Mouse (Mus musculus): ENCODE results near the gene Ptprn2. TPM values are rescaled to one million over a fixed set of nuclear protein-coding genes. Genes with fewer than 3 reads are reported as not detected.
A peak's percentile ranks its signal among the peaks of the same experiment; 100 is the strongest.

The Ptprn2 gene
- total RNA-seq, 4 experiments from 2014 or later: 314 to 341 (median 329) TPM

DNA sequence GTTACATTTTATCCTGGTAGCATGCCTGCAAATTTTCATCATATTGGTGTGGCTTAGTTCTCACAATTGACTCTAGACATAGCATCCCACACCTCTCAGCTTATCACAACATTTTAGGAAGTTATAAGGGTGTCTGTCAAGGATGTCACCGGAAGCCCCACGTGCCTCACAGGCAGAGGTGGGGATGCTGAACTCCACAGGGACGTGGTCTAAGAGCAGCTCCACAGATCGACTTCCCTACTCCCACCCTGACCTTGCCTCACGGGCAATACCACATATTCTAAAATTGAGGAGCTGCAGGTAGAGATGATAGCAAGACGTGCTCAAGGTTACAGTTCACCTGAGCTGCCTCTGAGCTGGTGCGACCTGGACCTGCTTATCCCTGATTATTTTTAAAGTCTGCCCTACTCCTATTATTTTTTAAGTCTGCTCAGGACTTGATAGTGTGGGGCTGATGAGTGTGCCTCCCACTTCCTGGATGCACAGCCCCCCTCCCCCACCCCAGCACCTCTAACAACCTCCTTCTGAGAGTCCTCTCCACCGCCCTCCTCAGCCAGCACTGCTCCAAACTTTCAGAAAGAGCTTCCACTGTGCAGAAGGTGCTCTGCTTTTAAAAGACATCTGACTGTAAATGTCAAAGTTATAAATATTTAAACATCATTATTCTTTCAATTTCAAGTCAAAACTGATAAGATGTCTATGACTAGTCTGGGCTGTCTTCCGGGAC lies 672.3 kb downstream of the Ptprn2 start:
- no peak for DNase-seq (ENCODE audit: low spot score in 2 of 2)

DNA sequence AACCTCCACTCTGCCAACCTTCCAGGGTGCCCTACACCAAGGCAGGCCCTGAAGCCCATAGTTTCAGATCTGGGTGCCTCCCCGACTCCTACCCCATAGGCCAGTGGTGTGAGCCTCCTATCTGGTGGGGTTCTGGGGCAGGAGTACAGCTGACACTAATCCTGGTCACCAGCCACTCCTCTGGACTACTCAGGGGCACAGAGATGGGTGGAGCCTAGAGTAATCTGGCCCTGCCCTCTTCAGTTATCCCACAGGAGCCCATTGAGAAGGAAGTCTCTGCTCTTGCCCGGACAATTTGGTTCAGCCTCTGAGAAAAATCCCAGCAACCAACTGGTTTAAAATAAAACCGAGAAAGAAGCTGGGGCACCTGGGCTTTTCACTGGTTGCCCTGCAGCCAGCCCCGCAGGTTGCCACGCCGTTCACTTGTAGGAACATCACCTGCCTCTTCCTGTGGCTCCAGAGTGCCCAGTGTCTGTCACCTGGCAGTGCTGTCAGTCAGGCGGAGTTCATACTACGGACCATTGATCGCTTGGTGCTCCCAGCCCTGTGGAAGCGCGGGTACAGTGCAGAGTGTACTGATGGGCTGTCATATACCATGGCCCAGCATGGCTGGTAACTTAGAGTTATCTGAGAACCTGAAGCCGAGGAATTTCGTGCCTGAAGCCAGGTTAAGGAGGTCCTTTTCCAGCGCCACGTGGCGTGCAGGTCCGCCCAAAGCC lies 673.6 kb downstream of the Ptprn2 start:
- no peak for DNase-seq (ENCODE audit: low spot score in 2 of 2)

DNA sequence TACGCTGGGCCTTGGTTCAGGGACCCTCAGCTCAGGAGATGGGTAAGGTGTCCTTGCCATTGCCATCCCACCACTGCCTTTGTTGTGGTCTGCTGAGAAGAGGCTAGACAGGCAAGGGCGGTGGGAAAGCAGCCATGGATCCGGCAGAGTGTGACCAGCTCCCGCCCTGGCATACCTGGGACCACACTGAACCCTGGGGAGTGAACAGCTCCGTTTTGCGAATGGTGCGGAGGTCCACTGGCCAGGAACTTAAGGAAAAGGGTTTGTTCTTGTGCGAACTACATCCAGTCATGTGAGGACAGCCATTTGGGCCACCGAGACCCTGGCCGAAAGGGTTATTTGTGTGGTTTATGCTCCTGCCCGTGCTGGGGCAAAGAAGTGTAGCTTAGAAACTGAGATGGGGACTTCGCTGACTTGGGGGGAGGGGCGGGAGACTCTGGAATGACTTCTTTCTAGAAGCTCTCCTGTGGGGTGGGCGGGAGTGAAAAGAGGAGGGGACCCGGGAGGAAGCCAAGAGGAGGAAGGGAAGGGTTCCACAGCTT lies 674.2 kb downstream of the Ptprn2 start:
- no peak for DNase-seq (ENCODE audit: low spot score in 2 of 2)

DNA sequence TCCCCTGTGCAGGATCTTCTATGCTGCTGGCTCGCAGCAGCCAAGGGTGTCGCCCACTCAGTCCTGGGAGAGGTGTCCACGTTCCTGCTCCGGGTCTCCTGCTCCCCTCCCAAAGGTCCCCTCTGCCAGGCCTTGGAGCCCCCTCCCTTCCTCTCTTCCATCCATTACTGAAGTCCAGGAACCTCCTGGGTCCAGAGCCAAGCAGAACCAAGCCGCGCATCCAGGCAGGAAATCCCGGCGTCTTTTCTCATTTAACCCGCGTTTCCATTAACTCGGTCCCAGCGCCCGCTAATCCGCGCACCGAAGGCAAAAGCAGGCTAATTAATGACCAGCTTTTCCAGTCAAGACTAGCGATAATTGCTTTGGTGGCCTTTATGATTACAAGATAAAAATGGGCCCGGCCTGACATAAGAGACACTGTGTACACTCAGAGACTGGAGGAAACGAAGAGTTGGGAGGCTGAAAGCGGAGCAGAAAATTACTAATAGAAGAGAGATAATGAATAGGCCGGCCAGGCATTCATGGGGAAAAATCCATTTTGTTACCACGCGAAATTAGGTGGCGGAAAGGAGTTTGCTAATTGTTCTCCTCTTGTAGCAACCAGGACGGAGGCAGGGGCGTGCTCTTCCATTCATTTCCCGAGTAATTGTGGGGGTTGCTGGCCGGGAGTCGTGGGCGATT lies 674.8 kb downstream of the Ptprn2 start:
- DNase-seq (ENCODE audit: low spot score in 2 of 2): no peak

DNA sequence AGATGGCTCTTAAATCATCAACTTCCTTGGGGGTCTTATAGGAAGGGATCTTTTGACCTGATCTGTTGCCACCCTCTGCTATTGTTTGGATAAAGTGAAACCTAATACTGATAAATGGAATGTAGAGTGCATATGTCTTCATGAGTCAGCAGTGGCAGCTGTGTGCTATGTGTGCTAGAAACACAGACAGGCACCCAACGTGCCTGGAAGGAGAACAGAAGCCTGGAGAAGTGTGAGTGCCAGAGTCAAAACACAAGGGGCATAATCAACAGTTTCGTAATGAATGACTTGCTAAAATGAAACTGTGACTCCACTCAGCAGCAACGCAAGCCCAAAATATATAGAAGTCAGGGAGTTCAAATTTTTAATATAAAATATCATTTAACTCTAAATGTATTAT lies 676.7 kb downstream of the Ptprn2 start:
- no peak for DNase-seq (ENCODE audit: low spot score in 2 of 2)

DNA sequence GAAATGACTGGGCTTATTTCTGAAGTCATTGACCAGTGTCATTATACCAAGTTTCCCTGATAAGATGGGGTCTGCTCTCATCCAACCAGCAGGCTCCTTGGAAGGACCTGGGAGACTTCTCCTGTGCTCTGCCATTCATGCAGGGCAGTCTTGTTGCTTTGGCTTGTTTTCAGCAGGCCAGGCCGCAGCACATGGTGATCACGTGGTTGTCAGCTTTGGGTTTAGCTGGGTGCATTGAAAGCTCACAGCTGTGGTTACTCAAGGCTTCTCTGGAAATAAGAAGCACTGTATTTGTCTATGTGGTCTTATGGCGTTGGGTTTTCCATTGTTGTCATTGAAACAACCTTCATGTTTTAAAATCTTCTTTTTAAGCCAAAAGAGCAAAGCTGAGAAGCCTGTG lies 678.3 kb downstream of the Ptprn2 start:
- no peak for DNase-seq (ENCODE audit: low spot score in 2 of 2)

DNA sequence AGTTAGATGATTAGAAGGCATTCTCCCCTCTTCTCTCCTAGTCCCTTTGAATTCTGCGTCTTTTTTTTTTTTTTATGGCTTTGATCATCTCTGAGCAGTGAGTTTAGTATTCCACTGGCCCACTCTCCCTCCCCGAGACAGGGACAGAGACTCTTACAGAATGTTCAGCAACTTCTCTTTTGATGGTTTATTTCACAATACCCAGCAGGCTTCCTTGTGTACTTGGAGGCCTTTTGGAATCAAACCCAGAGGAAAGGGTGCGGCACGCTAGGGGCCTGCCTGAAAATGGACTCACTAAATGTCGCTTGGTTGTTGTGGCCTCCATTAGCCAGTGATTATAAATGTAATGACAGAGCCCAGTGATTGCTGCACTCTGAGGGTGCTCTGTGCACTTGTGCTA lies 680.7 kb downstream of the Ptprn2 start:
- no peak for DNase-seq (ENCODE audit: low spot score in 2 of 2)

DNA sequence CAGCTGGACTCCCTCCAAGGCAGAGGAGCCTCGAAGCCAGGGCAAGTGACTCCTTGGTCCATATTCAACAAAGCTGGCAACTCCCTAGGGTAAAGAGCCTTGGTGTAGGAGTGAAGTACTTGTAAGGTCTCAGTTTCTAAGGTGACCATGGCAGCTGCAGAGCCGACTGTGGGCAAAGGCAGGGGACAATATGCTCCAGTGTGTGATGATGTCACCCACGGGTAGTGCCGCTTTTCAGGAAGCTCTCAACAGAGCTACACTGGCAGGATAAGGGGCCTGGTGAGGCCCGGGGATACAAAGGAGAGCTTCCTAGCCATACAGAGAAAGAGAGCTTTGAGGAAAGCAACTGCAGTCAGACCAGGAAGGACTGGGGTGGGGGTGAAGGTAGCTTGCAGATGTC lies 684.1 kb downstream of the Ptprn2 start:
- no peak for DNase-seq (ENCODE audit: low spot score in 2 of 2)

DNA sequence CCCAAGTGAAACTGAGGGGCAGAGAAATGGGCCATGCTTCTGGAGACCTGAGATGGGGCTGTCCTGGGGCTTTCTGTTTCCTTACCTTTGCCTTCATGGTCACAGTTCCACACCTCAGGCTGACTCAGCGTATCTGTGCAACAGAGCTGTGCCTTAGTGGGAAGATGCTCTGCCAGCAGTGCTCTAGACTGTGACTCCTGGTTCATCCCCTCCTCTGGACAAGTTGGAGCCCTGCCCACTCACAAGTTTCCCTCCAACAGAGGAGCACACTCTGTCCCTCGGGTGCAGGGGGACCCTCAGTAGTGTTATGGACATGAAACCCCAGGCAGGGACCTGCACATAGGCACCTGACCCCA lies 687.0 kb downstream of the Ptprn2 start:
- DNase-seq (ENCODE audit: low spot score in 2 of 2): no peak

DNA sequence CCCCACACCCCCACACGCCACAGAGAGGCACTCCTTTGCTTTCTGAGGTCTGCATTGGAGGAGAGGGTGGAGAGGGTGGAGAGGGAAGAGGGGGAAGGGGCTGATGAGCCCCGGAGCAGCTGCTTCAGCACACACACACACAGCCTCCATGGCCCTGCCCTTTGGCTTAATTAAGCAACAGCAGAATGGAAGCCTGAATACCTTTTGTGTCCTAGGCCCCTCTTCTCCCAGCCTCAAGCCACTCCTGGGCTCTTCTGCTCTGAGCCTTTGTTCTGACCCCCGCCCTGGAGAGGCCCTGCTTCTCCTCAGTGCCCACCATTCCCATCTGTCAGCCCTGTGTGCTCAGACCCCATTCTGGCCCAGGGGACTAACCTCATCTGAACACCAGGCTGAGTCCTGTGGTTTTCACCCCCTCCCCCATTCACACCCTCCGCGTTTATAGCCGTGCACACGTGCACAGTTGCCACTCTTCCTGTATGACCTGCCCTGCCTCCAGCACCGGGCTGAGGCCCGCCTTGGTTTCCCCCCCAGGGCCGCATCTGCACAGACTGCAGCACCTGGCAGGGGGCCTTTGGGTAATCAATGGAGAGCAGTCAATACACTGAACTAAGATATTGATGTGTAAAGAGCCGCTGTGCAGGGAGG lies 687.5 kb downstream of the Ptprn2 start:
- DNase-seq (ENCODE audit: low spot score in 2 of 2): no peak

DNA sequence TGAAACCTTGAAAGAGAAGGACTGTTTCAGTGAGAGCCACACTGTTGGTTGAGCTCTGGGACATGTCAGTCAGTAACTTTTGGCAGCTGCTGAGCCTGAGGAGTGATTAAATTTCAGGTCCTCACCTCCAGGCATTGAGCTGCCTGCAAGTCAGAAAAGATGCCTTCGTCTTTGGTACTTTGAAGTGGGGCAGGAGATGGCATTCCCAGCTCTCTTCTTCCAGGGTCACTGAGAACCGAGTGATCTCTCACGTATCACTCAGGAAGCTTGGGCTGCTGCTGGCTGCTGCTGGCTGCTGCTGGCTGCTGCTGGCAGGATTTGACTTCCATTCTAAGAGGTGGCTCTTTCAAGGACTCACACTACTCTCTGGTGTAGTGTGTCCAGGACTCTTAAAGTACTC lies 688.7 kb downstream of the Ptprn2 start:
- DNase-seq (ENCODE audit: low spot score in 2 of 2): no peak

DNA sequence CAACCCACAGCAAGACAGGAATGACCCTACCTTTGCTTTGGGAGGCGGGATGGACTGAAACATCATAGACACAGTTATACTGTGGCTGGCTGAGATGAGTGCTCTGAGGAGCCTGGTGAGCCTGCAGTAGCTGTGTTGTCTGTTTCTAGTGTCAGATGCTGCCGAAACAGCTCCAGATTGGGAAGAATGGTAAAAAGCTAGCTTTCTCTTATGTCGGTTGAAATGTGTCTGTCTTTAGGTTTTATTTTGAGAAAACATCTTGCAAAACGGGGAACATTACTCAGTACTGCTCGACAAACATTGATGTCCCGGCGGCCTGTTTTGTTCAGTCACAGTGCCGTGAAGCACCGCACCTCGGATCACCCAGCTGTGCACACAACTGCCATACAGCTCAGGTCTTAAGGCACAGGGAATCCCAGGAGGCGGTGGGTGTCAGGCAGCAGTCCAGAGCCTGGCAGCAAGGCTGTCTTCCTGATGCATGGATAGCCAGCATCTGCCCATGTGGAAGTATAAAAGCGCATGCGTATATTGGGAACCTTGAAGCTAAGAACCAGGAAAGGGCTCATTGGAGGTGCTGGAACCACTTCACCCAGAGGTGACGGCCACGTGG lies 689.7 kb downstream of the Ptprn2 start:
- no peak for DNase-seq (ENCODE audit: low spot score in 2 of 2)

DNA sequence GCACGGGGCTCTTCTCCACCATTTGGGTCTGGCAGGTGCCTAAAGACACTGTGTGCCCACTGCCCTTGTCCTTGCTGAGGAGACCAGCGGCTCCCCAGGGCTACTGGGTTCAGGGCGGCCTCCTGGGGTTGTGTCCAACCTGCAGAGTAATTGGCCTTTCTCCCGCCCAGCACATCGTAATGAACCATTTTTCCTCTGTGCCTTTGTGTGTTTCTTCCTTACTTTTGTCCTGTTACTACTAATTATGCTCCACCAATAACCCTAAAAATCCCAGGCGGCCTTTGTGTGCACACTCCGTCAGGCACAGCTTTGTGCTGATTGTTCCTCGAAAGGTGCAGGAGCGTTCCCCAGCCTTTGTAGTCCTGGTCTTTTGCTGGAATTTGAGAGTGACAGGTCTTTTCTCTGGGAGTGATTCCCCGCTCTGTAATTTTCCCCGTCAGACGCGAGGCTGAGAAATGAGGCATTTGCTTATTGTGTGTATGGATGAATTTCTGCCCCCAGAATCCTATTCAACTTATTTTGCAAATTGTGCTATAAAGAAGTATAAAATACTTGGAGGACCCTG lies 690.8 kb downstream of the Ptprn2 start:
- DNase-seq (ENCODE audit: low spot score in 2 of 2): no peak

DNA sequence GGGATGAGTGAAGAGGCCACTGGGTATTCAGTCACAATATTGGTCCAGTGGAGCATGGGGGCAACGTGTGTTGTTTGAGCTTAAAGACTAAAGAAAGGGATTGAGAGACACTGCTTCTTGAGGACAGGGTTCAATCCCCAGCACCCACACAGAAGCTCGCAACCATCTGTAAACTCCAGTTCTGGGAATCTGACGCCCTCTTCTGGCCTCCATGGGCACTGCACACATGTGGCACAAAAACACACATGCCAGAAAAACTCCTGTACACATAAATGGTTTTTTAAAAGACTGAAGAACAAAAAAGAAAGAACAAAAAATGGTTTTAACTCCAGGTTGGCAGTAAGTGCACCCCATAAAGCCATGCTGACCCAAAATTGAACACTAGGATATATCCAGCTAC lies 701.6 kb downstream of the Ptprn2 start:
- DNase-seq (ENCODE audit: low spot score in 2 of 2): no peak

DNA sequence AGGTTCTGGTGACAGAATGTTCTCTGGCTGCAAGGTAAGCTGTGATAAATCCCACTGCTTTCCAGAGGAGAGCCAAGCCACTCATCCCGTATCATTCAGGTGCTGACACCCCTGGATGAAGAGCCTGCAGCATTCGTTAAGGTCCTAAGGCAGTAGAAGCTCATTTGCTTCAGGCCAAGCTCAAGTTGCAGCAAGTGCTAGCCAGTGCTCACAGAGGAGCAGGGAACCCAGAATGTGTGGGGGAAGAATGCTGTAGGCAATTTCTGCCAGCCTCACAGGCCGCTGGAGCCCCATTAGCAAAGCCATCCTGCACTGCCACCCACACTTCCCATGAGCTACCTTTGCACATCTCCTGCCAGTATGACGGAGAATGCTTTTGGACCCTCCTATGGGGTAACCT lies 706.5 kb downstream of the Ptprn2 start:
- DNase-seq (ENCODE audit: low spot score in 2 of 2): no peak

DNA sequence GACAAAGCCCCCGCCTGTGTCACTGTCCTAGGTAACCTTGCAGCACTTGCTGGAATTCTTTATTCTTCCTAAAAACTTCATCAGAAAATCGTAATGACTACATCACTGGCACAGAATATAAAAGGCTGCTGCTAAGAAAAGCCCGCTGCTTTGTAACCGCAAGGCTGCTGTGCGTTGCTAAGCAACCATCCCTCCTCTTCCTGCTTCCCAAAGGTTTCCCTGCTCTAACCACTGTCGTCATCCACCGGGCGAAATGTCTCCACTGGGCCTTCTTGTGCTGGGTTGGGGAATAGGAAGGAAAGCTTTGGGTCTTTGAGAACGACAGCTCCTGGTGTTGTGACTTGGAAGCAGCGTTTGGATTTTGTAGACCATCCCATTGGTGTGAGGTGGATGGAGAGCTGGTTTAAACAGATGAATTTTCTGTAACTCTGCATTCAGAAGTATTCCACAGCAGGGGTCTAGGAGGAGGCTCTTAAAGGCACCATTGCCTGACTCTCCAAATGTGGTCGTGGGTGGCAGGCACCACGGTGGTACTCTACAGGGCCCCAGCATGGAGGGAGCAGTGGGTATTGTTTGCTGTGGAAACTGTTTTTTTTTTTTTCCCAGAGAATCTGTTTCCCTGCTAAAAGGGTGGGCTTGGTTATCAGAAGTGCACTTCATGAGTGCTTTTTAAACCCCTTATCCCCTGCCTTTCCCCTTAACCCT lies 711.4 kb downstream of the Ptprn2 start:
- peak; percentile 52 to 86 for DNase-seq (ENCODE audit: low spot score in 2 of 2)

DNA sequence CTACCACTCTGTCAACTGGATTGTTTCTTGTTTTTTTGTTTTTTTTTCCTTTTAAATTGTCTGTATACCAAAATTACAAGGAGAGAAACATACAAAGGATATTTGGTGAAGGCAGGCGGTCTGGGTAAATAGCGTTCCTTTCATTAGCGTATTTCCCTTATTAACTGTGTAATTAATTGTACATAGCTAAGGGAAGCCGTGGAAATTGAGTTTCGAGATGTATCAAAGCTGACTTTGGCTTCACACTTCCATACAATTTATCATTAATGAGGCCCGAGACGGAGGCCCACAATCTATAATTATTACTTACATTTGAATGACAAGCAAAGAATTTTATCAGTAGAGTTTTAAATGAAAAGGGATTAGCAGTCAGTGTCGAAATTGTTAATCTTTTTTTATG lies 712.6 kb downstream of the Ptprn2 start:
- DNase-seq (ENCODE audit: low spot score in 2 of 2): no peak

DNA sequence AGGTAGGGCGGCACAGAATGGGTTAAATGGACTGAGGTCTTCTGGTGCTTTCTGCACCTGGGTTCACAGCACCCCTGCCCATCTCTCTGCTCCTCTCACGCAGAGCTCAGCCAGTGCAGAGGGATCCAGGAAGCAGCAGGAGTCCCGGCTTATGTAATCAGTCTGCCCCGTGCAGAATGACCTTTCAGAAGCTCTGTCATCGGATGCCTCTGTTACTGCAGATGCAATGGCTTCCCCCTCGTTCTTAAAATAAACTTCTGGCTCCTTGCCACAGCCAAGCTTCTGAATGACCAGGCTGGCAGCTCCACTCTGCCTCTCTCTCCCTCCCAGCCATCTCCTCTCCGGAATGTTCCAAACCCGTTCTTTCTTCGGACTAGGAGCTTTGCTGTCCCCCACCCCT lies 714.6 kb downstream of the Ptprn2 start:
- DNase-seq (ENCODE audit: low spot score in 2 of 2): peak; percentile 50 to 83

DNA sequence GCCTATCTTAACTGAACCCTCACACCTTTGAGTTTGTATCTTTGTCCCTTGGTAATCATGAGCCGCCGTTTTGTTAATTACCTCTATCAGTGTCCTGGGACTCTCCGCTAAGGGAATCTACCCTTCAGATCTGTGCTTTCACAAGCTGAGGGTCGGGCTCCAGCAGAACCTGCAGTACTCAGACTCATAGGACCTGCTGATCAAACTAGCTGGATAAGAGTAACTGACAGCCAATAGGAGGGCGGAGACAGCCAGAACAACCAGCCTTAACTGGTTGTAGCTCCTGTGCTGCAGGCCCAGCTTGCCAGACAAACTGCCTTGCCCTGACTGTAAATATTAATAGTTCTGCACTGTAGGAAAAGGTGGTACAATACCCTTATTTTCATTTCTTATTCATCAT lies 715.1 kb downstream of the Ptprn2 start:
- DNase-seq (ENCODE audit: low spot score in 2 of 2): no peak

DNA sequence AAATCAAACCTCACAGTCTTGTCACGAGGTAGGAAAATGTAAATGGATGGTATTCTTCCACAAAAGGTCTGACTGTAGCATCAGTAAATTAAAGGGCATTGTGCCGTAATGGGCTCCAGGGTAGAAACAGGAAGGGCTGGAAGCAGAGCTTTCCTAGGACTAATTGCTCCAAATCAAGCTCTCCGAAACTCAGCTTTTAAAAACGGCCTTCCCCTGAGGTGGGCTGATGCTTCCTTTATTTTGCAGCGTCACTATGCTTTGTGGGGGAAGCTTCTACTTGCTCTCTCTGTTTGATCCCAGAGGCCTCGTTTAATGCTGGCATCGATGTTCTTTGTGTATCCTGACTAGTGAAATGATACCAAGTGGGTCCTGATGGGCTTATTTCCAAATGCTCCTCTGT lies 718.0 kb downstream of the Ptprn2 start:
- DNase-seq (ENCODE audit: low spot score in 2 of 2): no peak

DNA sequence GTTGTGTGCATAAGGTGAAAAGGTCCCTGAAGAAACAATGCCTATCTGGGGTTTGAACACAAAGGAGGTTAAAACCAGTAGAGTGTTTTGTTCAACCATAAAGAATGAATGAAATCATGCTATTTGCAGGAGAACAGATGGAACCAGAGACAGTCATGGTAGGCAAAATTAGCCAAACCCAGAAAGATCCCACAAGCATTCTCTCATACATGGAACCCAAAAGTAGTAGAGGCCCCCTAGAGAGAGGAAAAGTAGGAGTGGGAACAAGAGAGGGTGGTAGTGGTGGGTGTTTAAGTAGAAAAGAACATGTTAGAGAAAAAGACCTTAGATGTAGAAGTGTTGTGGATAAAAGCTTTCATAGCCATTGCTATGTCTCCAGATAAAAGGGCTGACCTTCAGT lies 719.4 kb downstream of the Ptprn2 start:
- DNase-seq (ENCODE audit: low spot score in 2 of 2): no peak
